Mouse (Mus musculus) myocyte (in vitro differentiated cells): ENCODE data around the gene Csgalnact2.

Experiments
- CEBPB ChIP-seq: IDR thresholded peaks from 2 replicates; pipeline ENCODE4 v1.6.1; 2011; ENCODE audit warnings: mild to moderate bottlenecking, moderate library complexity; ENCODE audit not compliant: poor library complexity, insufficient read depth, severe bottlenecking
- E2F4 ChIP-seq: IDR thresholded peaks from one replicate; pipeline ENCODE4 v1.6.1; 2011; ENCODE audit warnings: mild to moderate bottlenecking, control low read depth, moderate library complexity; ENCODE audit not compliant: insufficient read depth
- MAX ChIP-seq: IDR thresholded peaks from one replicate; pipeline ENCODE4 v1.6.1; 2011; ENCODE audit warnings: low read depth, mild to moderate bottlenecking, control low read depth
- MYOD1 ChIP-seq, 3 experiments: IDR thresholded peaks; one replicate each; pipeline ENCODE4 v1.6.1; 2011; ENCODE audit warnings: control low read depth in 2 of 3, low read depth in 2 of 3, mild to moderate bottlenecking in 2 of 3, moderate library complexity in 1 of 3; ENCODE audit not compliant: insufficient read length in 2 of 3, control insufficient read depth in 1 of 3
- MYOG ChIP-seq, 3 experiments: IDR thresholded peaks; one replicate each; pipeline ENCODE4 v1.6.1; 2011; ENCODE audit warnings: control low read depth in 2 of 3, low read depth in 2 of 3, mild to moderate bottlenecking in 2 of 3; ENCODE audit not compliant: insufficient read length in 2 of 3, control insufficient read depth in 1 of 3, insufficient read depth in 1 of 3
- POLR2A ChIP-seq: IDR thresholded peaks from one replicate; pipeline ENCODE4 v1.6.1; 2011; ENCODE audit warnings: low read depth, mild to moderate bottlenecking, control low read depth, moderate library complexity; ENCODE audit not compliant: insufficient read length
- POLR2AphosphoS2 ChIP-seq: IDR thresholded peaks from one replicate; pipeline ENCODE4 v1.6.1; 2011; ENCODE audit warnings: low read depth, control low read depth; ENCODE audit not compliant: insufficient read length
- REST ChIP-seq: IDR thresholded peaks from one replicate; pipeline ENCODE4 v1.6.1; 2011; ENCODE audit warnings: mild to moderate bottlenecking, control low read depth, moderate library complexity; ENCODE audit not compliant: insufficient read depth, insufficient read length
- SRF ChIP-seq: IDR thresholded peaks from one replicate; pipeline ENCODE4 v1.6.1; 2011; ENCODE audit warnings: low read depth; ENCODE audit not compliant: control insufficient read depth, insufficient read length
- TCF12 ChIP-seq: IDR thresholded peaks from one replicate; pipeline ENCODE4 v1.6.1; 2011; ENCODE audit warnings: mild to moderate bottlenecking, control low read depth; ENCODE audit not compliant: poor library complexity, insufficient read depth, severe bottlenecking
- USF1 ChIP-seq: IDR thresholded peaks from one replicate; pipeline ENCODE4 v1.6.1; 2011; ENCODE audit warnings: low read depth, mild to moderate bottlenecking, control low read depth, moderate library complexity

- TF ChIP-seq MYOD1 (IDR thresholded peaks at IDR 0.05; ENCODE audit: control insufficient read depth in 1 of 3, insufficient read length in 2 of 3, low read depth in 2 of 3): no peak
- no peak for TF ChIP-seq POLR2A
- no peak for TF ChIP-seq USF1
- TF ChIP-seq E2F4: no peak
- no peak for TF ChIP-seq MYOG (IDR thresholded peaks at IDR 0.05; ENCODE audit: control insufficient read depth in 1 of 3, insufficient read depth in 1 of 3, insufficient read length in 2 of 3, low read depth in 2 of 3)
- TF ChIP-seq MAX: no peak
- no peak for TF ChIP-seq POLR2AphosphoS2
- no peak for TF ChIP-seq TCF12
- TF ChIP-seq CEBPB: no peak
- no peak for TF ChIP-seq REST
- no peak for TF ChIP-seq SRF
Measured at GRCm38 (mm10) chr6:118076256-118076655, 62.7 kb downstream of the Csgalnact2 start.
